Mouse (Mus musculus): Measurements from ENCODE around the gene Runx1.
A peak's percentile ranks its signal among the peaks of the same experiment; 100 is the strongest.

DNA sequence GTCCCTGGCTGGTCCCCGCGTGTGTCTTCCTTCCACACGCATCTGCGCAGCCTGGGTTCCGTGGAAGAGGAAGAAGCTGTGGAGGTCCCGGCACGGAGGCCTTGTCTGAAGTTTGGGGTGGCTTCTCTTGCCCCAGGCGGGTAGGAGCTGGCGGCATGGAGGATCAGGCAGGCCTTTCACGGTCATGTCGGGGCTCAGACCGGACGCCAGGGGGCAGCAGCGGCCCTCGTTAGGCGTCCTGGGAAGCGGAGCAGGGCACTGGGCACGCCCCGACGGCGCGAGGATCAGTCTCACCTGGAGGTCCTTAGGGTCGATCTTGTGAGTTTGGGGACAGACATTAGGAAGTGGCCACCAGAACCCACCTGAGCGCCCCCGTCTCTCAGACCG is 127.3 kb downstream of the Runx1 start:
- peak; percentile 80 for TF ChIP-seq CTCF (conservative IDR thresholded peaks at IDR 0.05; ENCODE audit: insufficient read depth, insufficient read length, low read depth, low read length)
- no peak for TF ChIP-seq POLR2A (IDR thresholded peaks at IDR 0.05; ENCODE audit: low read depth, low read length)

Data from kidney, adult 2 months (tissue).